Mouse (Mus musculus): ENCODE measurements at regions not wholly inside any gene's neighbourhood (a gene's known extent, or its start where the extent isn't known, plus 50 kb on each side); places are given as distances from the start of the nearest gene placed in this dataset.

- DNase-seq (ENCODE audit: low spot score): no peak
These were observed 420.8 kb upstream of the Lcorl start for GRCm38 (mm10) chr5:46278190-46278589.

GRCm38 (mm10) chr5:46256730-46257129, 399.3 kb upstream of the Lcorl start:
- no peak for DNase-seq (ENCODE audit: low spot score)

GRCm38 (mm10) chr5:46253940-46254339, 396.5 kb upstream of the Lcorl start:
- DNase-seq (ENCODE audit: low spot score): no peak

- no peak for DNase-seq (ENCODE audit: low spot score)
These were observed 378.1 kb upstream of the Lcorl start for GRCm38 (mm10) chr5:46235364-46236067.

GRCm38 (mm10) chr5:46232780-46233179, 375.4 kb upstream of the Lcorl start:
- DNase-seq (ENCODE audit: low spot score): no peak

- no peak for DNase-seq (ENCODE audit: low spot score)
These were observed 371.3 kb upstream of the Lcorl start for GRCm38 (mm10) chr5:46228667-46229066.

- no peak for DNase-seq (ENCODE audit: low spot score)
These were observed 355.5 kb upstream of the Lcorl start for GRCm38 (mm10) chr5:46212845-46213468.

- DNase-seq (ENCODE audit: low spot score): no peak
These were observed 351.7 kb upstream of the Lcorl start for GRCm38 (mm10) chr5:46209076-46209475.

GRCm38 (mm10) chr5:46203744-46204143, 346.3 kb upstream of the Lcorl start:
- no peak for DNase-seq (ENCODE audit: low spot score)

- no peak for DNase-seq (ENCODE audit: low spot score)
These were observed 345.0 kb upstream of the Lcorl start for GRCm38 (mm10) chr5:46202457-46202772.

GRCm38 (mm10) chr5:46201639-46202456, 344.4 kb upstream of the Lcorl start:
- no peak for DNase-seq (ENCODE audit: low spot score)

GRCm38 (mm10) chr5:46186908-46187307, 329.5 kb upstream of the Lcorl start:
- DNase-seq (ENCODE audit: low spot score): no peak

GRCm38 (mm10) chr5:46182157-46182556, 324.7 kb upstream of the Lcorl start:
- DNase-seq (ENCODE audit: low spot score): no peak

GRCm38 (mm10) chr5:46172315-46172714, 314.9 kb upstream of the Lcorl start:
- no peak for DNase-seq (ENCODE audit: low spot score)

- DNase-seq (ENCODE audit: low spot score): no peak
These were observed 303.4 kb upstream of the Lcorl start for GRCm38 (mm10) chr5:46160774-46161173.

GRCm38 (mm10) chr5:46151973-46152372, 294.6 kb upstream of the Lcorl start:
- DNase-seq (ENCODE audit: low spot score): no peak

GRCm38 (mm10) chr5:46150825-46151224, 293.4 kb upstream of the Lcorl start:
- DNase-seq (ENCODE audit: low spot score): no peak

- no peak for DNase-seq (ENCODE audit: low spot score)
These were observed 292.6 kb upstream of the Lcorl start for GRCm38 (mm10) chr5:46149851-46150615.

GRCm38 (mm10) chr5:46139024-46139423, 281.6 kb upstream of the Lcorl start:
- DNase-seq (ENCODE audit: low spot score): no peak

GRCm38 (mm10) chr5:46137695-46138094, 280.3 kb upstream of the Lcorl start:
- no peak for DNase-seq (ENCODE audit: low spot score)

GRCm38 (mm10) chr5:46108020-46108419, 250.6 kb upstream of the Lcorl start:
- no peak for DNase-seq (ENCODE audit: low spot score)

GRCm38 (mm10) chr5:46103350-46103749, 245.9 kb upstream of the Lcorl start:
- no peak for DNase-seq (ENCODE audit: low spot score)
